Mouse (Mus musculus): ENCODE measurements around the gene D930048N14Rik. TPM values are rescaled to one million over a fixed set of nuclear protein-coding genes. Genes with fewer than 3 reads are reported as not detected.
"Not testable (repeated sequence)": the region's sequence is repeated elsewhere in the genome, so short reads cannot be mapped to it uniquely, and the experiment has no call there.

Gene D930048N14Rik
- polyA plus RNA-seq, 1 experiment from 2014 or later, result 1.2 TPM

GRCm38 (mm10) chr11:51689343-51689742, 38.6 kb downstream of the D930048N14Rik start:
- 22% methylated on average over 6 of the region's 6 CpGs for WGBS
- Histone ChIP-seq H3K27me3 (ENCODE audit: control insufficient read depth, insufficient read depth, low read length) (no peaks in the 10 kb centered on the region), H3K36me3 (ENCODE audit: control insufficient read depth, insufficient read depth, low read length) (no peaks in the 10 kb centered on the region), H3K4me3 (ENCODE audit: low read depth, low read length) (peak overlapping the region; percentile 57), H3K27ac (ENCODE audit: low read depth, low read length) (peak overlapping the region; percentile 94), H3K4me2 (replicated peaks; ENCODE audit: low read depth, low read length) (peak overlapping the region; percentile 40), H3K9me3 (ENCODE audit: control insufficient read depth, low read length) (no peaks in the 10 kb centered on the region), H3K4me1 (replicated peaks; ENCODE audit: control insufficient read depth, insufficient read depth, low read length) (0 out of 2 replicates have a peak, but pooled peaks cover 2% of the 10 kb centered on the region), H3K9ac (ENCODE audit: low read depth, low read length) (peak overlapping the region; percentile 62)
- no peak for ATAC-seq (ENCODE audit: low FRiP score)
- peak; percentile 54 for DNase-seq (ENCODE audit: low spot score)

- not testable (repeated sequence) for H3K27ac ChIP-seq (ENCODE audit: low read depth, low read length); H3K9me3 ChIP-seq (ENCODE audit: control insufficient read depth, low read length); H3K27me3 ChIP-seq (ENCODE audit: control insufficient read depth, insufficient read depth, low read length); ATAC-seq (ENCODE audit: low FRiP score); H3K4me1 ChIP-seq (replicated peaks; ENCODE audit: control insufficient read depth, insufficient read depth, low read length); H3K4me3 ChIP-seq (ENCODE audit: low read depth, low read length); H3K36me3 ChIP-seq (ENCODE audit: control insufficient read depth, insufficient read depth, low read length); H3K4me2 ChIP-seq (replicated peaks; ENCODE audit: low read depth, low read length); H3K9ac ChIP-seq (ENCODE audit: low read depth, low read length); DNase-seq (ENCODE audit: low spot score)
- 94% methylated on average over 1 of the region's 3 CpGs for WGBS
These were observed 39.8 kb downstream of the D930048N14Rik start for GRCm38 (mm10) chr11:51690597-51690996.

GRCm38 (mm10) chr11:51694984-51695383, 44.2 kb downstream of the D930048N14Rik start:
- H3K4me3 ChIP-seq (ENCODE audit: low read depth, low read length), result no peak overlapping the region
- no peak for DNase-seq (ENCODE audit: low spot score)
- H3K27me3 ChIP-seq (ENCODE audit: control insufficient read depth, insufficient read depth, low read length), result no peaks in the 10 kb centered on the region
- ATAC-seq (ENCODE audit: low FRiP score), result no peak
- H3K4me1 ChIP-seq (replicated peaks; ENCODE audit: control insufficient read depth, insufficient read depth, low read length), result no peaks in the 10 kb centered on the region
- H3K9me3 ChIP-seq (ENCODE audit: control insufficient read depth, low read length), result no peaks in the 10 kb centered on the region
- H3K36me3 ChIP-seq (ENCODE audit: control insufficient read depth, insufficient read depth, low read length), result peaks cover 6% of the 10 kb centered on the region
- H3K27ac ChIP-seq (ENCODE audit: low read depth, low read length), result no peak overlapping the region
- no peak overlapping the region for H3K9ac ChIP-seq (ENCODE audit: low read depth, low read length)
- WGBS, result 96% methylated on average over 3 of the region's 3 CpGs
- H3K4me2 ChIP-seq (replicated peaks; ENCODE audit: low read depth, low read length), result no peak overlapping the region

- H3K36me3 ChIP-seq (ENCODE audit: control insufficient read depth, insufficient read depth, low read length), result peaks cover 6% of the 10 kb centered on the region
- 82% methylated on average over 3 of the region's 3 CpGs for WGBS
- H3K27ac ChIP-seq (ENCODE audit: low read depth, low read length), result no peak overlapping the region
These were observed 52.1 kb downstream of the D930048N14Rik start for GRCm38 (mm10) chr11:51702831-51703230.

GRCm38 (mm10) chr11:51703379-51703998, 52.7 kb downstream of the D930048N14Rik start:
- no peak overlapping the region for H3K4me2 ChIP-seq (replicated peaks; ENCODE audit: low read depth, low read length)
- no peak overlapping the region for H3K27ac ChIP-seq (ENCODE audit: low read depth, low read length)
- DNase-seq (ENCODE audit: low spot score) (peak; percentile 46), ATAC-seq (ENCODE audit: low FRiP score) (no peak)
- WGBS, result 61% methylated on average over 10 of the region's 10 CpGs
- no peak overlapping the region for H3K4me3 ChIP-seq (ENCODE audit: low read depth, low read length)
- no peak overlapping the region for H3K9ac ChIP-seq (ENCODE audit: low read depth, low read length)
- no peaks in the 10 kb centered on the region for H3K27me3 ChIP-seq (ENCODE audit: control insufficient read depth, insufficient read depth, low read length)
- no peaks in the 10 kb centered on the region for H3K9me3 ChIP-seq (ENCODE audit: control insufficient read depth, low read length)
- no peaks in the 10 kb centered on the region for H3K4me1 ChIP-seq (replicated peaks; ENCODE audit: control insufficient read depth, insufficient read depth, low read length)
- peaks cover 3% of the 10 kb centered on the region for H3K36me3 ChIP-seq (ENCODE audit: control insufficient read depth, insufficient read depth, low read length)

More at GRCm38 (mm10) chr11:51702831-51703230, 52.1 kb downstream of the D930048N14Rik start:
- Histone ChIP-seq H3K9me3 (ENCODE audit: control insufficient read depth, low read length) (no peaks in the 10 kb centered on the region), H3K27me3 (ENCODE audit: control insufficient read depth, insufficient read depth, low read length) (no peaks in the 10 kb centered on the region), H3K4me1 (replicated peaks; ENCODE audit: control insufficient read depth, insufficient read depth, low read length) (no peaks in the 10 kb centered on the region), H3K4me3 (ENCODE audit: low read depth, low read length) (no peak overlapping the region), H3K9ac (ENCODE audit: low read depth, low read length) (no peak overlapping the region), H3K4me2 (replicated peaks; ENCODE audit: low read depth, low read length) (no peak overlapping the region)
- DNase-seq (ENCODE audit: low spot score), result no peak
- no peak for ATAC-seq (ENCODE audit: low FRiP score)

- H3K4me1 ChIP-seq (replicated peaks; ENCODE audit: control insufficient read depth, insufficient read depth, low read length), result no peaks in the 10 kb centered on the region
- H3K27me3 ChIP-seq (ENCODE audit: control insufficient read depth, insufficient read depth, low read length), result no peaks in the 10 kb centered on the region
- H3K9ac ChIP-seq (ENCODE audit: low read depth, low read length), result no peak overlapping the region
- DNase-seq (ENCODE audit: low spot score) (no peak), ATAC-seq (ENCODE audit: low FRiP score) (no peak)
- 93% methylated on average over 10 of the region's 10 CpGs for WGBS
- H3K36me3 ChIP-seq (ENCODE audit: control insufficient read depth, insufficient read depth, low read length), result no peaks in the 10 kb centered on the region; the same call in 1 of the 2 replicates
- no peak overlapping the region for H3K4me2 ChIP-seq (replicated peaks; ENCODE audit: low read depth, low read length)
- H3K9me3 ChIP-seq (ENCODE audit: control insufficient read depth, low read length), result no peaks in the 10 kb centered on the region
- H3K27ac ChIP-seq (ENCODE audit: low read depth, low read length), result no peak overlapping the region
- no peak overlapping the region for H3K4me3 ChIP-seq (ENCODE audit: low read depth, low read length)
These were observed 55.7 kb downstream of the D930048N14Rik start for GRCm38 (mm10) chr11:51706451-51706850.

- Histone ChIP-seq H3K4me1 (replicated peaks; ENCODE audit: control insufficient read depth, insufficient read depth, low read length) (no peaks in the 10 kb centered on the region), H3K4me3 (ENCODE audit: low read depth, low read length) (no peak overlapping the region), H3K9me3 (ENCODE audit: control insufficient read depth, low read length) (no peaks in the 10 kb centered on the region), H3K27ac (ENCODE audit: low read depth, low read length) (no peak overlapping the region), H3K36me3 (ENCODE audit: control insufficient read depth, insufficient read depth, low read length) (no peaks in the 10 kb centered on the region; the same call in 1 of the 2 replicates), H3K27me3 (ENCODE audit: control insufficient read depth, insufficient read depth, low read length) (no peaks in the 10 kb centered on the region), H3K4me2 (replicated peaks; ENCODE audit: low read depth, low read length) (no peak overlapping the region), H3K9ac (ENCODE audit: low read depth, low read length) (no peak overlapping the region)
- 98% methylated on average over 13 of the region's 13 CpGs for WGBS
- no peak for DNase-seq (ENCODE audit: low spot score)
- ATAC-seq (ENCODE audit: low FRiP score), result no peak
These were observed 56.3 kb downstream of the D930048N14Rik start for GRCm38 (mm10) chr11:51707080-51707479.

Other genes with a start within 250 kb of the D930048N14Rik start
- 10.1 and 13.2 TPM in 2 replicates for gene Phykpl, start 66.2 kb upstream of the D930048N14Rik start, polyA plus RNA-seq (2014; fragmentation: Nextera tagmentation; extraction: Ambion mirVana)
- 777 and 822 TPM in 2 replicates for gene Hnrnpab, start 44.1 kb upstream of the D930048N14Rik start, polyA plus RNA-seq (2014; fragmentation: Nextera tagmentation; extraction: Ambion mirVana)
- gene Nhp2, start 31.2 kb upstream of the D930048N14Rik start, polyA plus RNA-seq (2014; fragmentation: Nextera tagmentation; extraction: Ambion mirVana), result 154 and 156 TPM in 2 replicates
- gene Rmnd5b, start 15.1 kb upstream of the D930048N14Rik start, polyA plus RNA-seq (2014; fragmentation: Nextera tagmentation; extraction: Ambion mirVana), result 42.5 and 43.7 TPM in 2 replicates
- gene N4bp3, start 112 bp upstream of the D930048N14Rik start, polyA plus RNA-seq (2014; fragmentation: Nextera tagmentation; extraction: Ambion mirVana), result 6.6 and 6.9 TPM in 2 replicates
- 108 and 110 TPM in 2 replicates for gene 0610009B22Rik, start 37.9 kb downstream of the D930048N14Rik start, polyA plus RNA-seq (2014; fragmentation: Nextera tagmentation; extraction: Ambion mirVana)
- 12.7 and 16.1 TPM in 2 replicates for gene Sec24a, start 112.7 kb downstream of the D930048N14Rik start, polyA plus RNA-seq (2014; fragmentation: Nextera tagmentation; extraction: Ambion mirVana)
- gene Sar1b, start 112.7 kb downstream of the D930048N14Rik start, polyA plus RNA-seq (2014; fragmentation: Nextera tagmentation; extraction: Ambion mirVana), result 140 and 146 TPM in 2 replicates
- gene Jade2, start 206.7 kb downstream of the D930048N14Rik start, polyA plus RNA-seq (2014; fragmentation: Nextera tagmentation; extraction: Ambion mirVana), result 0.34 and 0.40 TPM in 2 replicates